Mouse (Mus musculus): ENCODE measurements at regions not wholly inside any gene's neighbourhood (a gene's known extent, or its start where the extent isn't known, plus 50 kb on each side); places are given as distances from the start of the nearest gene placed in this dataset.

GRCm38 (mm10) chr15:61308936-61309335 lies 386.1 kb upstream of the A1bg start:
- in situ Hi-C loops (cut with MboI, MseI), result no loop called here

- in situ Hi-C loops (cut with MboI, MseI), result no loop called here
Observed at GRCm38 (mm10) chr15:61304546-61304945, 381.7 kb upstream of the A1bg start.

DNA sequence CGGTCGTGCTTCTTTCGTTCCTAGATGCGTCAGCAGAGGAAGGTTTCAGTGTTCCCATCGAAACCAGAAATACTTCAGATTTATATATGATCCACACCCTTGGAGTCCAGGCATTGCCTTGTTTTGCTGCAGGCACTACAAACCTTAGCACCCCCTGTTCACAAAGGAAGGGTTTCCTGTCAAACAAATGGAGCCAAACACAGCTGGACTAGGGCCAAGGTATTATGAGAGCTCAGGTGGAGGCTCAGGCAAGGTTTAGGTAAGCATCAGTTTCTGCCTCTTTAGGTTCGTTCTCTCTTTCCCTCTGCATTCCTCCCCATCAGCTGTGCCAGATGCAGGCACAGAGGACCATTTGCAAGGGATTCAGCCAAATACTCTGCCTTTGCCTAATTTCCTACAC lies 377.0 kb upstream of the A1bg start:
- in situ Hi-C loops (cut with MboI, MseI), result loop anchor here (25.0 kb wide), 1 partner anchor 1312 kb away; no protein-coding TSS in a partner anchor

GRCm38 (mm10) chr15:61297447-61298208 lies 374.8 kb upstream of the A1bg start:
- in situ Hi-C loops (cut with MboI, MseI), result loop anchor here (25.0 kb wide), 1 partner anchor 1310 kb away; no protein-coding TSS in a partner anchor

GRCm38 (mm10) chr15:61294616-61295015 lies 371.8 kb upstream of the A1bg start:
- in situ Hi-C loops (cut with MboI, MseI), result loop anchor here (25.0 kb wide), 1 partner anchor 1307 kb away; no protein-coding TSS in a partner anchor

DNA sequence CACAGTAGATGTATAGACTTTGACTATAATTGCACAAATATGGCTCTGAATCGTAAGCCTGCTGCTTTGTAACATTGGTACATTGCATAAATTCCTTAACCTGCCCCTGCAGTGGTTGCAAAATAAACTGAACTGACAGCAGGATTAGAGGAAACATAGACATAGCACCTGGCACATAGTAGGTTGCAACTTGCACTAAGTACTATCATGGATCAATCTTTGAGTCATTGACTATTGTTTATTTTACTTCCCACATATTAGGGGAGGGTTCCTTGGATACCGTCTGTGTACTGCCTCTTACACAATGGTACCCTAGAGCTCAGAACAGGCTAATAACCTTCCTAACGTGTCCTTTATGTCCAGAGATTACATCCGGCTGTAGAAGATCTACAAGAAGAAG lies 371.3 kb upstream of the A1bg start:
- in situ Hi-C loops (cut with MboI, MseI), result loop anchor here (25.0 kb wide), 1 partner anchor 1307 kb away; no protein-coding TSS in a partner anchor

DNA sequence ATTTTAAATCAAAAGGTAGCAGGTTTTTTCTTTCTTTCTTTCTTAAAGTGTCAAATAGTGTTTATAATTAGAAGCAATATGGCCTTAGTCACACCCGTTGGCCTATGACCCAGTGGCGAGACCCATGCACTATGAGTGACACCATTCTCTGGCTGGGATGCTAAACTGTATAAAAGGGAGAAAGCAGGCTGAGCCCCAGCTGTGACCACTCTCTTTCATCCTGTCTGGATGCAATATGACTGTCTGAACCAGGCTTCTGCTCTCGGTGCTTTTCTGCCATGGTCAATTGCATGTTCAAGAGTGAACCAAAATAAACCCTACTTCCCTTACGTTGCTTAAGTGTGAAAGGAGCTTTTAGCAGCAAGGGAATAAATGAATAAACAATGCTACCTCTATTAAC lies 346.0 kb upstream of the A1bg start:
- in situ Hi-C loops (cut with MboI, MseI), result no loop called here

DNA sequence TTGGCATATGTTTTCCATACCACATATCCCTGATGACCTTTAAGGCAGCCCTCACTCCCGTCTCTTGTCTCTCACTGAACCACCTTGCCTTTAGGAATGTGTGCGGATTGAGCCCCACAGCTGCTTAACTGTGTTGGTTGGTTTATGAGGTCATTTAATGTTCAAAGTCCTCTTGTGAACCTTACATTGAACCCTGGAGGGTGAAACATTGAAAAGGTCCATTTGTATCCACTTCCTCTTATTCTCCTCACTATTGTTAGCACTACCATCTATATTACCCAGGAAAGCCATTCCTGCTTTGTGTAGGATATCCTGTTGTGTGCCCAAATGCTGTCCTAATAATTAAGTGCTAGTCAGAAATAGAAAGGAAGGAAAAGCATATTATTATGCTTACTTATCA lies 336.2 kb upstream of the A1bg start:
- in situ Hi-C loops (cut with MboI, MseI), result no loop called here

DNA sequence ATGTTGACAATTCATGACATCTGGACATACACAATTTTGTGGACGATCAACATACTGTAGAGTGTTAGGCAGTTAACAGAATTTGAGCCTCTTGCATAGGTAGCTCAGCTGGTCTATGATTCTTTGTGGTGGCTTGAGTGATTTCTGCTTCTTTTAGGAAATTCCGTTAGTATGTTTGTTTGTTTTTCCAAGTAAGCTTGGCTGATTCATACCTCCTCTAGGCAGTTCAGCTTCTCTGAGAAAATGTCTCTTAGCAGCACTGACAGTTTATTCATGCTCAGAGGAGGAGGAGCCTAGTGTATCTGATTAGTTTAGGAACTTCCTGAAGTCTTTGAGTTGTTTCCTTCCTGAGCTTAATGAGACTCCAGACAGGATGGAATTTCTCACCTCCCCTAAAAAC lies 321.7 kb upstream of the A1bg start:
- in situ Hi-C loops (cut with MboI, MseI), result no loop called here

DNA sequence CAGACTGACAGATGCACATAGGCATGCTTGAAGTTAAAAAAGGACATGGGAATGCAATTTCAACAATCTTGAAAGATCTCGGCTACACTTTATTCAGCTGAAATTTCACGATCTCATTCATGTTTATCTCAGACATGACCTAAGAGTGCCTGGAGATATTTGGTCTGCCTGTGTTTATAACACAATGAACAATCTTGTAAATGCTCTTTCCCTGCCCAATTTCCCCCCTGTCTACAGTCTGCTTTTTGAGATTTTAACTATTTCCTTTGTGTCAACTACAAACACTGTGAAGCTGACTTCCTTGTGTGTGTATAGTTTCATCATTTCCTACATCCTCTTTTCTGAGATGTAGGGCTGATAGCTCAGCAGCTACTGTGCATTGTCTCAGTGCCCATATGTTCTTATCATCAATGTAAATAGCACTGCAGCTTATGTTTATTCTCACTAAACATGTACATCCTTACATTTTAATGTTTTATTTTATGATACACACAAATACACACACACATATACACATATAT lies 319.4 kb upstream of the A1bg start:
- in situ Hi-C loops (cut with MboI, MseI), result no loop called here

DNA sequence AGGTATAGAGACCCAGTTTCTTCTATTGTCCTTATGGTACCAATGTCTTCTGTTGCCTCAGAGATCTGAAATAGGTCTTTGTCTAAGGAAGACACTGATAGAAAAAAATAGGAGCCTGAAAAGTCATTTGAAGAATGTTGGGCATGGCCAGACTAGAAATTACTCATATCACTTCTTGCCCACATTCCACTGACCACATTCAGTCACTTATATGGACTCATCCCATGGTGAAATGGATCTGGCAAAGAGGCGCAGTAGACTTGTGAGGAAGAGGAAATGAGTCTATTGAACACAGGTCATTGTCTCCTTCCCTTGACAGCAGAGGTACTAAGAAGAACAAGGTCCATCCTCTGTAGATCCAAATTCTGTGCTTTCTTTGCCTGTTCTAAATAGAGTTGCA lies 318.9 kb upstream of the A1bg start:
- in situ Hi-C loops (cut with MboI, MseI), result no loop called here

GRCm38 (mm10) chr15:61240344-61240743 lies 317.5 kb upstream of the A1bg start:
- in situ Hi-C loops (cut with MboI, MseI), result no loop called here

- in situ Hi-C loops (cut with MboI, MseI), result no loop called here
Observed at GRCm38 (mm10) chr15:61239414-61239813, 316.6 kb upstream of the A1bg start.

DNA sequence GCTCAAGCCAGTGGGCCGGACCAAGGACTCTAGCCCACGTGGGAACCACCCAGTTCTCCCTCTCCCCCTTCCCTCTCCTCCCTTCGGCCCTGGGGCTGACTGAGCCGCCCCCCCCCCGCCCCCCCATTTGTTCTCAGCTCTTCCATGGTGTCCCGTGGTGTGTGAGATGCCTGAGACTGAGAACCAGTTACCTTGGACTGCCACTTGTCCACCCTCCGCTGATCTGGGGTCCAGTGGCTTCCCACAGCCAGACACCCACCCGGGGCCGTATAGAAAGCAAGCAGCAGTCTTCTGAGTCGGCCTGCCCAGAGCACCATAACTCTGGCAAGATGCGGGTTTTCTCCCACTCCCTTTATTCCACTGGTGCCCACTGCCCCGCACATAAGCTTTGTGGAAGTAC lies 316.2 kb upstream of the A1bg start:
- in situ Hi-C loops (cut with MboI, MseI), result no loop called here

- in situ Hi-C loops (cut with MboI, MseI), result no loop called here
Observed at GRCm38 (mm10) chr15:61229579-61229978, 306.8 kb upstream of the A1bg start.

- in situ Hi-C loops (cut with MboI, MseI), result no loop called here
Observed at GRCm38 (mm10) chr15:61222923-61223322, 300.1 kb upstream of the A1bg start.

GRCm38 (mm10) chr15:61210161-61210560 lies 287.3 kb upstream of the A1bg start:
- in situ Hi-C loops (cut with MboI, MseI), result no loop called here

- in situ Hi-C loops (cut with MboI, MseI), result no loop called here
Observed at GRCm38 (mm10) chr15:61189981-61190380, 267.2 kb upstream of the A1bg start.

- in situ Hi-C loops (cut with MboI, MseI), result no loop called here
Observed at GRCm38 (mm10) chr15:61189481-61189880, 266.7 kb upstream of the A1bg start.

GRCm38 (mm10) chr15:61184597-61184963 lies 261.8 kb upstream of the A1bg start:
- in situ Hi-C loops (cut with MboI, MseI), result no loop called here

DNA sequence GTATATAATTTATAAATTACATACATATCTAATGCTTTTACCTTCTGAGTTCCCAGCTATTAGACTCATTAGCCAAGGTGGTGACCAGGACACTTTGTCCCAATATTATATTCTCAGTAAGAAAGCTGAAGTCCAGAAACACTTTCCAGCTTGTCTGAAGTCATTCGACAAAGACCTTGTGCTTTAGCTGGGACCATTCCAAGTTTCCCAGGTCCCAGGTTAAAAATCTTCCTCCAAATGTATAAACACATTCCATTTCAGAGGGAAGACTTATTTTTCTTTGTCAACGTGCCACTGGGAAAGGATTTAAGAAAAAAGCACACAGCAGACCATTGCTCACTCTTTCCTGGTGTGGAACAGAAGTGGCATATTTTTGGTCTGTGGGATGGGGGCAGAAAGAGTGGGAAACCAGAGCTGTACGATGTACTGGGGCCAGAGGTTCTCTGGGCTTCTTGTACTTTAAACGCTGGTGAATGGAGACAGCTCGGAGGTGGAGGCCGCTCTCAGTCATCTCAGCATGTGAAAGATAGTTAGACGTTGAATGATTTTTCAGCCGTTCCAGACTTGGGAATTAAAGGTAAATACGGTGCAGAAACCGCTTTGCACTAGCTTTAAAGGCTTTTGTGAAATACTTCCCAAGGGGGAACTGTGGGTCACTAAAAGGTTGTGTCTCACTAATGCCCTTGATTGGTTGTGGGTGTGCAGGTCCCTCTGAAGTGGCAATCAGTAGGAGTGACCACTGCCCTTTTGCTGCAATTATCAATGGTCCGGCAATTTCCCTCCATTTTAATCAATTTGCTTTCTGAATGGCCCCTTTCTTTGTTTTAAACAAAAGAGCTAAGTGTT lies 261.2 kb upstream of the A1bg start:
- in situ Hi-C loops (cut with MboI, MseI), result no loop called here

DNA sequence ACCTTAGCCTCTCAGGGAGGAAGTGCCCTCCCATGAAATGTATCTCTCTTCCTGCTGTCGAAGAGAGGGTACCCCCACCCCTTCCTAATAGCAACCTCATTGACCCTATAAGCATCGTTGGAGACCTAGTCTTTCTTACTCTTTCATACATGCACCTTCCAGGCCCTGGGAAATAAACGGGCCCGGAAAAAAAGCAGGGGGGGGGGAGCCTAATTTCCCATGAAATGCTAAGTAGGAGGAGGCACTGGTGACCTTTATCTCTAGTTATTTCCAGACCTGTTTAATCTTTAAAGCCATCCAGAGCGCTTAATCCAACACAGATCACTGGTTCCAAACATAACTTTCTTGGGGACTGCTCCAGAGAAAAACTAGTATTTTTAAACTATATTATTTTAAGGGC lies 260.5 kb upstream of the A1bg start:
- in situ Hi-C loops (cut with MboI, MseI), result no loop called here
